Mouse (Mus musculus) hindbrain, embryonic 12.5 days (tissue): ENCODE measurements around the gene Cd99l2. TPM values are rescaled to one million over a fixed set of nuclear protein-coding genes. Genes with fewer than 3 reads are reported as not detected.

Experiments used
- ATAC-seq: fragments of 200-750 bp; cut with Nextera tagmentation; 2 replicates; pipeline ENCODE4 v1.8.0; 2017; ENCODE audit warnings: moderate TSS enrichment; ENCODE audit not compliant: low FRiP score
- H3K27ac ChIP-seq: fragments of 300-500 bp; sonication (generic); 2 replicates; pipeline ENCODE4 v1.5.1; 2016; ENCODE audit warnings: mild to moderate bottlenecking
- H3K27me3 ChIP-seq: fragments of 300-500 bp; sonication (generic); 2 replicates; pipeline ENCODE4 v1.6.1; 2016; ENCODE audit warnings: mild to moderate bottlenecking
- H3K36me3 ChIP-seq: fragments of 300-500 bp; sonication (generic); 2 replicates; pipeline ENCODE4 v1.6.1; 2016; ENCODE audit warnings: mild to moderate bottlenecking
- H3K4me1 ChIP-seq: fragments of 300-500 bp; sonication (generic); 2 replicates; pipeline ENCODE4 v1.6.1; 2016
- H3K4me2 ChIP-seq: fragments of 300-500 bp; sonication (generic); replicated peaks from 2 replicates; pipeline ENCODE4 v1.6.1; 2016; ENCODE audit warnings: mild to moderate bottlenecking
- H3K4me3 ChIP-seq: fragments of 300-500 bp; sonication (generic); 2 replicates; pipeline ENCODE4 v1.5.1; 2016; ENCODE audit warnings: mild to moderate bottlenecking
- H3K9ac ChIP-seq: fragments of 300-500 bp; sonication (generic); 2 replicates; pipeline ENCODE4 v1.6.1; 2016; ENCODE audit warnings: mild to moderate bottlenecking, moderate library complexity
- H3K9me3 ChIP-seq: fragments of 300-500 bp; sonication (generic); replicated peaks from 2 replicates; pipeline ENCODE4 v1.6.1; 2016; ENCODE audit warnings: mild to moderate bottlenecking
- WGBS: fragments of 180-500 bp; shearing (Covaris S2); methylation state at CpG from one replicate; pipeline ENCODE4 v1.1.7; 2016; 5-methylcytosine and 5-hydroxymethylcytosine counted together
- polyA plus RNA-seq: library from polyadenylated mRNA; unstranded; fragments of >200 nt; fragmentation: Nextera tagmentation; extraction: Ambion mirVana; gene quantifications from 2 replicates; pipeline ENCODE4 v1.2.1, GENCODE M21; 2016

Cd99l2 gene
- polyA plus RNA-seq, 1 experiment from 2014 or later, result 46.1 TPM

DNA sequence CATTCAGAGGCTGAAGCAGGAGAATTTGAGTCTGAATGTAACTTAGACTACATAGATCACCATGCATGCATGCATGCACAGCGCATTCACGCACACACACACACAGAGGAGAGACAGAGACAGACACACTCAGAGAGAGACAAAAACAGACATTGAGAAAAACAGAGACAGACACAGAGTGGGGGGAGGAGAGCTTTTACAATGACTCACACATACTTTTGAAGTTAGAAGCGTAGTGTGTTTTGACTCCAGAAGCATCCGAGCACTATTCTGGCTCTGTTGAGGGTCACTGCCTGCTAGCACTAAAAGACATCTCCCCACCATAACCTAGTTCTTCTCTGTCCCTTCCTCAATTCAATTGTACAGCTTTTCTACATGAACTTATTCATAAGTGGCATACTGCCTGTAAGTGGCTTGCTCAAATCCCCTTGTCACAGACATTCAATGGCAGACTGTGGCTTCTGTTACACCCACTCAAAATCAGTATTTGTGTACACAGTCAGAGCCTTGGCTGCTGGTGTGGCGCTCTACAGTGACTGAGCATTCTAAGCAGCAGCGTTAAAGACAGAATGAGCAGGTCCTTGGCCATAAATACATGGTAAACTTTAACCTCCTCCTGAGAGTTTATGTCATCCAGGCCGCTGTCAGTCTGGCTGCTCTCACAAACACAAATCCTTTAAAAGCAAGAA lies 28.4 kb downstream of the Cd99l2 start:
- H3K4me3 ChIP-seq, result no peak overlapping the region
- 84% methylated on average over 7 of the region's 7 CpGs for WGBS
- ATAC-seq, result no peak

GRCm38 (mm10) chrX:71456078-71456737 lies 36.4 kb downstream of the Cd99l2 start:
- H3K9ac ChIP-seq, result no peak overlapping the region
- ATAC-seq, result peak; percentile 78
- peak overlapping the region; percentile 60 for H3K27ac ChIP-seq
- no peaks in the 10 kb centered on the region for H3K9me3 ChIP-seq
- no peak overlapping the region for H3K4me3 ChIP-seq
- no peaks in the 10 kb centered on the region for H3K36me3 ChIP-seq
- WGBS, result 70% methylated on average over 6 of the region's 6 CpGs
- no peaks in the 10 kb centered on the region for H3K4me1 ChIP-seq
- H3K4me2 ChIP-seq, result no peak overlapping the region
- H3K27me3 ChIP-seq, result no peaks in the 10 kb centered on the region

More for the DNA sequence above, 28.4 kb downstream of the Cd99l2 start:
- H3K9ac ChIP-seq, result no peak overlapping the region
- H3K4me1 ChIP-seq, result no peaks in the 10 kb centered on the region
- no peak overlapping the region for H3K4me2 ChIP-seq
- no peak overlapping the region for H3K27ac ChIP-seq
- H3K9me3 ChIP-seq, result no peaks in the 10 kb centered on the region
- no peaks in the 10 kb centered on the region for H3K36me3 ChIP-seq
- H3K27me3 ChIP-seq, result no peaks in the 10 kb centered on the region

DNA sequence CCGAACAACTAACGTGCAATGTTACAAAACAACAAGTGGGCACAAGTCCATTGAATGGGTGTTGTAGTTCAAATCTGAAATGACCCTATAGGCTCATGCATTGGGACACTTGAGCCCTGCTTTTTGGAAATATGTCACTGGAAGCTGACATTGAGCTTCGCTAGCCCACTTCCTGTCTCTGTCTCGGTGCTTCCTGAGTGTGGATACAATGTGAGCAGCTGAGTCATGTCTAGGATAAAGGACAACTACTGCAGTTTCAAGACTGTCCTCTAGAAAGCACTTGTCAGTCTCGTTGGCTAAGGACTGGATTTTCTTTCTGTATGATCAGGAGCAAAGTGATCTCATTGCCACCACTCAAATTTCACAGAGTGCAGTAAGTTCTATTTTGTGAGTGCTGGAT lies 49.7 kb downstream of the Cd99l2 start:
- no peak overlapping the region for H3K4me2 ChIP-seq
- no peak for ATAC-seq
- no peaks in the 10 kb centered on the region for H3K27me3 ChIP-seq
- no peaks in the 10 kb centered on the region for H3K36me3 ChIP-seq
- 89% methylated on average over 5 of the region's 5 CpGs for WGBS
- H3K9me3 ChIP-seq, result no peaks in the 10 kb centered on the region
- no peaks in the 10 kb centered on the region for H3K4me1 ChIP-seq
- no peak overlapping the region for H3K4me3 ChIP-seq
- no peak overlapping the region for H3K9ac ChIP-seq
- H3K27ac ChIP-seq, result no peak overlapping the region

GRCm38 (mm10) chrX:71439473-71439872 lies 53.2 kb downstream of the Cd99l2 start:
- H3K9me3 ChIP-seq, result no peaks in the 10 kb centered on the region
- 90% methylated on average over 6 of the region's 6 CpGs for WGBS
- no peak for ATAC-seq
- H3K9ac ChIP-seq, result no peak overlapping the region
- H3K27ac ChIP-seq, result no peak overlapping the region
- H3K36me3 ChIP-seq, result no peaks in the 10 kb centered on the region
- no peak overlapping the region for H3K4me2 ChIP-seq
- no peak overlapping the region for H3K4me3 ChIP-seq
- peaks cover 5% of the 10 kb centered on the region; the same call in 1 of the 2 replicates for H3K27me3 ChIP-seq
- H3K4me1 ChIP-seq, result no peaks in the 10 kb centered on the region

DNA sequence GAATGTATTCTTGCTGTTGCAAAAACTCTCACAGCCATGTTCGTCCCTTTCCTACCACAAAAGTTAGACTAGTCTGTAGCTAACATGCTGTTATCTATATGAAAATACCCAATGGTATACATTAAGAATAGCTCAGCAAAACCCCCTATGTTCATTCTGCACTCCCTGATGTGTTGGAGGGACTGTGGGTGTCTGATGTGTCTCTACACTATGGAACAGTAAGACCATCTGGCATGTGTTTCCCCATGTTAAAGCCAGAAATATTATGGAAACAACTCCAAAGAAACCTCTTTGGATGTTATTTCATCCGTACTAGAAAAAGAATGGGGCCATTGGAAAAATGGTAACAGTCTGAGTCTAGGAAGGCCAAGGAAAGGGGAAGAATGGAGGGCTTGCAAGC lies 57.1 kb downstream of the Cd99l2 start:
- 83% methylated on average over 2 of the region's 2 CpGs for WGBS
- no peaks in the 10 kb centered on the region for H3K36me3 ChIP-seq
- H3K9ac ChIP-seq, result no peak overlapping the region
- no peak overlapping the region for H3K27ac ChIP-seq
- ATAC-seq, result no peak
- H3K4me2 ChIP-seq, result no peak overlapping the region
- H3K27me3 ChIP-seq, result peaks cover 5% of the 10 kb centered on the region; the same call in 1 of the 2 replicates
- H3K4me3 ChIP-seq, result no peak overlapping the region
- H3K4me1 ChIP-seq, result no peaks in the 10 kb centered on the region
- H3K9me3 ChIP-seq, result no peaks in the 10 kb centered on the region

GRCm38 (mm10) chrX:71434860-71435259 lies 57.8 kb downstream of the Cd99l2 start:
- WGBS, result 45% methylated on average over 8 of the region's 8 CpGs
- H3K9ac ChIP-seq, result no peak overlapping the region
- ATAC-seq, result peak; percentile 71
- H3K36me3 ChIP-seq, result no peaks in the 10 kb centered on the region
- no peaks in the 10 kb centered on the region for H3K9me3 ChIP-seq
- no peaks in the 10 kb centered on the region for H3K4me1 ChIP-seq
- peaks cover 5% of the 10 kb centered on the region; the same call in 1 of the 2 replicates for H3K27me3 ChIP-seq
- H3K4me3 ChIP-seq, result no peak overlapping the region
- H3K27ac ChIP-seq, result no peak overlapping the region
- no peak overlapping the region for H3K4me2 ChIP-seq

DNA sequence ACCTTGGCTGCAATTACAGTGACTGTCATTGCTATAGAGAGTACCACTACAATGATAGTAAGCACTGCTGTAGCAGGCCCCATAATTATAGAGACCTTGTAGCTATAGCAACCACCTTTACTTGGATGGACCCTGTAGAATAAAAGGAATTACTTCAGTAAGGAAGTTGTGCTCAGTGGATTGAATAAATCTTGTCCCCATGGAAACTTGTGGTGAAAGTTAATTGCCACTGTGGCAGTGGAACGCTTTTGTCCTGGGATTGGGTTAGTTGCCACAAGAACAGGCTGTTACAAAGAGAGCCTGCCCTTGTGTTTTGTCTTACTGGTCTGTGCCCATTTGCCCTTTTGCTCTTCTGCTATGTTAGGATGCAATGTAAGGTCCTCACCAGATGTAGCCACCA lies 58.2 kb downstream of the Cd99l2 start:
- Histone ChIP-seq H3K36me3 (no peaks in the 10 kb centered on the region), H3K4me2 (no peak overlapping the region), H3K9me3 (no peaks in the 10 kb centered on the region), H3K4me1 (no peaks in the 10 kb centered on the region), H3K9ac (no peak overlapping the region), H3K27me3 (peaks cover 5% of the 10 kb centered on the region), H3K27ac (no peak overlapping the region), H3K4me3 (no peak overlapping the region)
- peak; percentile 68 for ATAC-seq
- WGBS, result 67% methylated on average over 1 of the region's 1 CpGs

DNA sequence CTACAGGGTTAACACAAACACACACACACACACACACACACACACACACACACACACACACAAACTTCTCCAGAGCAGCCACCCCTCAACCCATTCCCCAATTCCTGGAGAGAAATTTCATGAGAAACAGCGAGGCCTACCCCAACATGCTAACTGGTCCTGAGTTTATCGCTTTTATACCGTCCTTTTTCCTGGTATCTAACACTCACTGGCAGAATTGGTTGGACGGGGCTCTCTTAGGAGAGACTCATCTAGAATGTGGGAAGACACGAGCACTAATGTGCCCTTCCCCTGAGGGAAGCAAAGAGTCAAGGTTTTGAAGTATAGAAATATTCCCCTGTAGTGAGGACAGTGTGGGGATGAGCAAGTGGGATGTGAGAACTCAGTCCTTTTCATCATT lies 61.7 kb downstream of the Cd99l2 start:
- 85% methylated on average over 5 of the region's 5 CpGs for WGBS
- no peak overlapping the region for H3K9ac ChIP-seq
- no peak for ATAC-seq

GRCm38 (mm10) chrX:71427491-71427890 lies 65.2 kb downstream of the Cd99l2 start:
- no peaks in the 10 kb centered on the region for H3K9me3 ChIP-seq
- H3K36me3 ChIP-seq, result no peaks in the 10 kb centered on the region
- peaks cover 3% of the 10 kb centered on the region for H3K27me3 ChIP-seq
- no peak for ATAC-seq
- H3K9ac ChIP-seq, result no peak overlapping the region
- no peak overlapping the region for H3K4me3 ChIP-seq
- no peak overlapping the region for H3K4me2 ChIP-seq
- no peak overlapping the region for H3K27ac ChIP-seq
- no peaks in the 10 kb centered on the region for H3K4me1 ChIP-seq

More for the DNA sequence above, 61.7 kb downstream of the Cd99l2 start:
- Histone ChIP-seq H3K27me3 (peaks cover 3% of the 10 kb centered on the region), H3K4me1 (no peaks in the 10 kb centered on the region), H3K36me3 (no peaks in the 10 kb centered on the region), H3K4me3 (no peak overlapping the region), H3K27ac (no peak overlapping the region), H3K4me2 (no peak overlapping the region), H3K9me3 (no peaks in the 10 kb centered on the region)

- 51% methylated on average over 9 of the region's 9 CpGs for WGBS
- no peak overlapping the region for H3K27ac ChIP-seq
- ATAC-seq, result peak; percentile 72
- H3K9ac ChIP-seq, result no peak overlapping the region
- H3K4me3 ChIP-seq, result no peak overlapping the region
- no peaks in the 10 kb centered on the region for H3K9me3 ChIP-seq
- H3K4me1 ChIP-seq, result no peaks in the 10 kb centered on the region
- no peak overlapping the region for H3K4me2 ChIP-seq
- no peaks in the 10 kb centered on the region for H3K36me3 ChIP-seq
- peaks cover 3% of the 10 kb centered on the region for H3K27me3 ChIP-seq
These were observed 66.7 kb downstream of the Cd99l2 start for GRCm38 (mm10) chrX:71425746-71426519.

DNA sequence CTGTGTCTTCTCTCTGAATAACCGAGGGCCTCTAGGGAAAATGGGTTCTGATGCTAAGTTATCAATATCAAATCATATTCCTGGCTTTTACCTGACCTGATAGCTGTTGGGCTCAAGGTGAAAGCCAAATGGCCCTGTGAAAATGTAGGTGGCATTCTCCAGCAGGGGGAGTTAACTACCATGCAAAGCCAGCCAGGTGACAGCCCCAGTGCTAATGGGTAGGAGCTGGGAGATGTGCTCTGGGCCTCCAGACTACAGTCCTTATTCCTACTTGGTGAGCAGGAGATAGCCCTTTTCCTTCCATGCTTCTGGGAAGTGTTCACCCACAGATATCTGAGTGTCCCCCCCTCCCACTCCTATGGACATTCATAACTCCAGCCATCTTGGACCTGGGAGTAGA lies 67.8 kb downstream of the Cd99l2 start:
- no peak overlapping the region for H3K4me3 ChIP-seq
- no peak overlapping the region for H3K9ac ChIP-seq
- no peak overlapping the region for H3K27ac ChIP-seq
- 64% methylated on average over 1 of the region's 1 CpGs for WGBS
- H3K4me2 ChIP-seq, result no peak overlapping the region
- no peaks in the 10 kb centered on the region for H3K4me1 ChIP-seq
- no peaks in the 10 kb centered on the region for H3K9me3 ChIP-seq
- no peaks in the 10 kb centered on the region for H3K36me3 ChIP-seq
- no peak for ATAC-seq
- peaks cover 3% of the 10 kb centered on the region for H3K27me3 ChIP-seq

DNA sequence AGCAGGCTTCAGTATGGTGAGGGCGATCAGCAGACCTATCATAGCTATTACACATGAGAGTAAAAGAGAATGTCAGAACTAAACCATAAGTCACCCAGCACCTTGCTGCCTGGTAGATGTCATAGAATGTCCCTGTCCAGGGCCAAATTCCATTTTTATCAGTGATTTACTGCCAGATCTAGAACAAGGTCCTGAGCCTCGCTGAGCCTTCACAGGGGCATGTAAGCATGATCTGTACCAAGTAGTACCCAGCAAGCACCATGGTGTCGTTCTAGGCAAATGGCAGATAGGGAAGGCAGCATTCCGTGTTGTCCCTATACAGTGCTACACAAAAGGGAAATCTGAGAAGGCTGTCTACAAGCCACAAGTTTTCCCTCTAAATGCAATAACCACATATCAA lies 79.0 kb downstream of the Cd99l2 start:
- ATAC-seq, result no peak
- WGBS, result 91% methylated on average over 4 of the region's 4 CpGs

More for the DNA sequence above, 79.0 kb downstream of the Cd99l2 start:
- H3K4me3 ChIP-seq, result no peak overlapping the region
- H3K9ac ChIP-seq, result no peak overlapping the region
- H3K4me1 ChIP-seq, result no peaks in the 10 kb centered on the region
- no peaks in the 10 kb centered on the region for H3K9me3 ChIP-seq
- H3K36me3 ChIP-seq, result no peaks in the 10 kb centered on the region
- H3K27ac ChIP-seq, result no peak overlapping the region
- H3K27me3 ChIP-seq, result no peaks in the 10 kb centered on the region
- H3K4me2 ChIP-seq, result no peak overlapping the region
